Mouse (Mus musculus) embryonic facial prominence, embryonic 14.5 days (tissue): ENCODE measurements around the gene Svip. TPM values are rescaled to one million over a fixed set of nuclear protein-coding genes. Genes with fewer than 3 reads are reported as not detected.

Experiments
- ATAC-seq: fragments of 200-750 bp; cut with Nextera tagmentation; 2 replicates; pipeline ENCODE4 v1.8.0; 2017; ENCODE audit warnings: low read depth, moderate number of reproducible peaks, moderate TSS enrichment
- DNase-seq: peaks from one replicate; pipeline ENCODE4 v3.0.0-alpha.2; 2015; ENCODE audit warnings: low spot score
- H3K27ac ChIP-seq: fragments of 300-500 bp; sonication (generic); replicated peaks from 2 replicates; pipeline ENCODE4 v1.5.1; 2014; ENCODE audit warnings: low read depth, mild to moderate bottlenecking, low read length, moderate library complexity
- H3K27me3 ChIP-seq: fragments of 300-500 bp; sonication (generic); replicated peaks from 2 replicates; pipeline ENCODE4 v1.6.1; 2014; ENCODE audit warnings: low read length; ENCODE audit not compliant: control insufficient read depth, insufficient read depth
- H3K36me3 ChIP-seq: fragments of 300-500 bp; sonication (generic); 2 replicates; pipeline ENCODE4 v1.6.1; 2014; ENCODE audit warnings: low read length, mixed read lengths; ENCODE audit not compliant: control insufficient read depth, insufficient read depth
- H3K4me1 ChIP-seq: fragments of 300-500 bp; sonication (generic); 2 replicates; pipeline ENCODE4 v1.6.1; 2014; ENCODE audit warnings: antibody characterized with exemption, low read length; ENCODE audit not compliant: control insufficient read depth, insufficient read depth
- H3K4me2 ChIP-seq: fragments of 300-500 bp; sonication (generic); 2 replicates; pipeline ENCODE4 v1.6.1; 2014; ENCODE audit warnings: low read depth, mild to moderate bottlenecking, low read length, moderate library complexity, mixed read lengths
- H3K4me3 ChIP-seq: fragments of 300-500 bp; sonication (generic); 2 replicates; pipeline ENCODE4 v1.5.1; 2014; ENCODE audit warnings: low read depth, mild to moderate bottlenecking, low read length
- H3K9ac ChIP-seq: fragments of 300-500 bp; sonication (generic); 2 replicates; pipeline ENCODE4 v1.6.1; 2014; ENCODE audit warnings: low read depth, mild to moderate bottlenecking, low read length, moderate library complexity, mixed read lengths
- H3K9me3 ChIP-seq: fragments of 300-500 bp; sonication (generic); 2 replicates; pipeline ENCODE4 v1.6.1; 2016; ENCODE audit warnings: low read length; ENCODE audit not compliant: control insufficient read depth
- WGBS: fragments of 180-500 bp; shearing (Covaris S2); extraction: QIAGEN DNeasy Blood & Tissue Kit; methylation state at CpG from one replicate; pipeline ENCODE4 v1.1.7; 2014; 5-methylcytosine and 5-hydroxymethylcytosine counted together
- polyA plus RNA-seq: library from polyadenylated mRNA; unstranded; fragments of >200 nt; fragmentation: Nextera tagmentation; extraction: Ambion mirVana; gene quantifications from 2 replicates; pipeline ENCODE4 v1.2.1, GENCODE M21; 2014

Svip gene
- polyA plus RNA-seq, 1 experiment from 2014 or later = 6.1 TPM

DNA sequence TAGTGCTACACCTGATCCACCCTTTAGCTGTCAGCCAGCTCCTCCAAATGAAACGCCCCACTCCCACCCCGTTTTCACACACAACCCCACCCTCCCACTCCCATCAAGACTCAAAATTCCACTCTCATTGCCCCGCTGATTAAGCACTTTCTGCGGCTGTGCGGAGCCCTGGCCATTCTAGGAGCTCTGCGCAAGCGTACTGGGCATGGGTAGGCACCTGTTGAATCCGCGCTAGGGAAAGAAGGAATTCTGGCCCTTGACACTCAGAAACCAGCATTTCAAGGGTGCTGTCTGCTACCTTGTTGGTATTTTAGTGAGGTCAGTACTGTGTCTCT, 445 bp upstream of the Svip start:
- Histone ChIP-seq H3K4me2 (peak overlapping the region; percentile 75), H3K9ac (no peak overlapping the region), H3K27me3 (peaks cover 12% of the 10 kb centered on the region; the same call in 1 of the 2 replicates), H3K27ac (no peak overlapping the region), H3K9me3 (no peaks in the 10 kb centered on the region), H3K4me3 (peak overlapping the region; percentile 58), H3K4me1 (peaks cover 4% of the 10 kb centered on the region; the same call in 1 of the 2 replicates), H3K36me3 (no peaks in the 10 kb centered on the region)
- 2% methylated on average over 9 of the region's 9 CpGs for WGBS
- peak; percentile 86 for ATAC-seq
- no peak for DNase-seq

- H3K4me3 ChIP-seq = no peak overlapping the region
- WGBS = 84% methylated on average over 3 of the region's 3 CpGs
- no peak overlapping the region for H3K27ac ChIP-seq
- no peak overlapping the region for H3K4me2 ChIP-seq
- no peak overlapping the region for H3K9ac ChIP-seq
- no peaks in the 10 kb centered on the region for H3K4me1 ChIP-seq
- no peaks in the 10 kb centered on the region for H3K9me3 ChIP-seq
- DNase-seq (no peak), ATAC-seq (no peak)
- 0 out of 2 replicates have a peak, but pooled peaks cover 4% of the 10 kb centered on the region for H3K36me3 ChIP-seq
- H3K27me3 ChIP-seq = no peaks in the 10 kb centered on the region
These were observed 14.8 kb downstream of the Svip start for GRCm38 (mm10) chr7:51991020-51991419.

DNA sequence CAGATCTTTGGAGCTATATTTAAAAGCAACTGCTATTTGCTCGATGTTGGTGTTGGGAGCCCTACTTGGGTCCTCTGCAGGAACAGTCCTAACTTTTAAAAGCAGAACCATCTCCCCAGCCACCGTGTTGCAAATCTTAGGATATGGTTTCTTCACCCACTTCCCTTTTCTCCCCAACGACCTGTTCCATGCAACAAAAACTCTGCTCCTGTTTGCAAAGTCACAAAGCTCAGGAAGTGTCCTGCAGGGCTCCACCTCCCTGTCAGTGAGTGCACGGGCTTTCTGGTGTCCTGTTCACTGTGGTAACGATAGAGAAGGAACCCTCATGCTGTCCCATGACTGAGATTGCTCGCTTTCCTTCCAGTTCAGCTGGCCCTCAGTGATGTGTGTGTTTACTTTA, 18.9 kb downstream of the Svip start:
- no peaks in the 10 kb centered on the region for H3K36me3 ChIP-seq
- H3K9ac ChIP-seq = no peak overlapping the region
- H3K27ac ChIP-seq = no peak overlapping the region
- DNase-seq = no peak
- H3K4me1 ChIP-seq = no peaks in the 10 kb centered on the region
- no peak for ATAC-seq
- no peak overlapping the region for H3K4me2 ChIP-seq
- H3K4me3 ChIP-seq = no peak overlapping the region
- H3K27me3 ChIP-seq = no peaks in the 10 kb centered on the region
- 57% methylated on average over 6 of the region's 6 CpGs for WGBS
- no peaks in the 10 kb centered on the region for H3K9me3 ChIP-seq

DNA sequence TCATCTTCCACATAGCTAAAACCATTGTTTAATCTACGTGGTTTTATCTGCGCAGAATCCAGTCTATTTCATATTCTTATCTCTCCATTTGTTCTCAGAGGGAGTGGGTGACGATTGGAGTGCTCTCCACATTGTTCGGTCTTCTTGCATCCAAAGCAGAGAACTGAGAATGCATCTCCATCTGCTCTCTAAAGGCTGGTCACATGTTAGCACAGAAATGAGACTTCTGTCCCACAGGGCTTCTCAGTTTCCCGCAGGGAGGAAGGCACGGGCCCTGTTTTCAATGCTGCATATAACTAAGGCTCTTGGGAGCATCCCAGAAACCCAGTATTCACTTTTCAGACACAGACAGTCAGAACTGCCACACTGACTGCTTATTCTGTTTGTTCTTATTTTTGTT, 20.1 kb downstream of the Svip start:
- H3K36me3 ChIP-seq = no peaks in the 10 kb centered on the region
- H3K4me3 ChIP-seq = no peak overlapping the region
- no peak overlapping the region for H3K4me2 ChIP-seq
- no peak overlapping the region for H3K27ac ChIP-seq
- H3K27me3 ChIP-seq = no peaks in the 10 kb centered on the region
- H3K9ac ChIP-seq = no peak overlapping the region
- H3K4me1 ChIP-seq = no peaks in the 10 kb centered on the region
- no peaks in the 10 kb centered on the region for H3K9me3 ChIP-seq
- ATAC-seq = peak; percentile 56
- DNase-seq = no peak
- 72% methylated on average over 6 of the region's 6 CpGs for WGBS

DNA sequence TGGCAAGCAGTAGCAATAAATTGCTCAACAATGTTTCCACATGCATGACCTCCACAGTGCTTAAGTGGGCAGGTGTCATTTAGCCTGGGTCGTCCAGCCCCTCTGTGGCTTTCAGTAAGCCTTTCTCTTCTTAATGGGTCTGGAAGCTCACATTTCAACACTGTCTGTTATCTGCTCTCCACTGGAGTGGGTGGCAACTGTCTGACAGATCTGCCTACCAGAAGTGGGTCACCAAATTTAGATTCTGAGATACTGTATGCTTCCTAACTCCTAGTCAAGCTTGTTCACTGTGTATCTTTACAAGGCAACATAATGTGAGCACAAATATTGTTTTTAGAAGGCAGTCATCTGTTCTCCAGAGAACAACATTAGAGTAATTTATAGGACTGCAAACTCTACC, 23.5 kb downstream of the Svip start:
- no peak overlapping the region for H3K27ac ChIP-seq
- H3K4me1 ChIP-seq = no peaks in the 10 kb centered on the region
- H3K4me3 ChIP-seq = no peak overlapping the region
- peak; percentile 39 for DNase-seq
- no peaks in the 10 kb centered on the region for H3K9me3 ChIP-seq
- no peak overlapping the region for H3K4me2 ChIP-seq
- no peaks in the 10 kb centered on the region for H3K36me3 ChIP-seq
- H3K9ac ChIP-seq = no peak overlapping the region
- WGBS = 8% methylated on average over 1 of the region's 1 CpGs
- H3K27me3 ChIP-seq = no peaks in the 10 kb centered on the region
- ATAC-seq = peak; percentile 31; the same call in 1 of the 2 replicates

DNA sequence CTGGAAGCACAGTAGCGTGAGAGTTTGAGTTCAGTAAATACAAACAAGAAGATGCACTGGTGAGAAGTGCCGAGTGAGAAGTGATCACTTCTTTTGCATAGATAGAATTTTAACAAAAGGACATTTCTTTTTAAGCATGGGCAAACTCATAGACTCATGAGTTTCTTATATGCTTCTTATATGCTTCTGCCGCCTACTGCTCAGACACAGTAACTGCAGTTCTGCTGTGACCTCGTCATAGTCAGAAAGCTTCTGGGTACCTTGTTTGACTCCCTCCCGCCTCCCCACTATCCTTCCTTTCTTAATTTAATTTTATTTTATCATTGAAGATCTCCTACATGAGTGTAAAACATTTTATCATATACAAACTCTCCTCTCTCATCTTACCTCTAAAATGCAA, 26.5 kb downstream of the Svip start:
- peak; percentile 34 for DNase-seq
- H3K27me3 ChIP-seq = no peaks in the 10 kb centered on the region
- no peak overlapping the region for H3K9ac ChIP-seq
- no peaks in the 10 kb centered on the region for H3K4me1 ChIP-seq
- no peak overlapping the region for H3K4me2 ChIP-seq
- H3K4me3 ChIP-seq = no peak overlapping the region
- H3K36me3 ChIP-seq = no peaks in the 10 kb centered on the region
- 50% methylated on average over 5 of the region's 5 CpGs for WGBS
- H3K27ac ChIP-seq = no peak overlapping the region
- no peak for ATAC-seq
- no peaks in the 10 kb centered on the region for H3K9me3 ChIP-seq

DNA sequence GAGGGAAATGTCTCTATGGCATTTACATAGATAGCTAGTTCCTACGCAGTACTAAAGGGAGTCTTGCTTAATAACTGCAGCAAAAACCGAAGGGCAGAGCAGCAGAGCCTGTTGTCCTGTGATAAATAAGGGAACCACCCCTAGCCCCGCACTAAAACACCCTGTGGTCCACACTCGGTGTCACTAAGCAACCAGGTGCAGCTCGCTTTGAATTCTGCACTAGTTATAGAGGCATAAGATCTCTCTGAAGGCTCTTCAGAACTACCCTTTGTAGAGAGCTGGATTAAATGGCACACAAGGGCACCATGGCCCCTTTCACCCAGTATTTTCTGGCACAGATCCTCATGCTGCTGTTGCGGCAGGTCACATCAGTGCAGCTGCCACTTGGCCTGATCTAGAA, 30.6 kb downstream of the Svip start:
- Histone ChIP-seq H3K4me1 (no peaks in the 10 kb centered on the region), H3K9ac (no peak overlapping the region), H3K4me2 (no peak overlapping the region), H3K27ac (no peak overlapping the region), H3K27me3 (no peaks in the 10 kb centered on the region), H3K36me3 (no peaks in the 10 kb centered on the region), H3K9me3 (no peaks in the 10 kb centered on the region), H3K4me3 (no peak overlapping the region)
- DNase-seq (no peak), ATAC-seq (no peak)
- 67% methylated on average over 6 of the region's 6 CpGs for WGBS

GRCm38 (mm10) chr7:51973526-51973925, 32.3 kb downstream of the Svip start:
- no peaks in the 10 kb centered on the region for H3K36me3 ChIP-seq
- no peak overlapping the region for H3K9ac ChIP-seq
- no peak overlapping the region for H3K4me2 ChIP-seq
- no peak overlapping the region for H3K27ac ChIP-seq
- H3K9me3 ChIP-seq = no peaks in the 10 kb centered on the region
- H3K27me3 ChIP-seq = no peaks in the 10 kb centered on the region
- ATAC-seq (no peak), DNase-seq (no peak)
- peaks cover 8% of the 10 kb centered on the region; the same call in 1 of the 2 replicates for H3K4me1 ChIP-seq
- H3K4me3 ChIP-seq = no peak overlapping the region
- WGBS = 76% methylated on average over 2 of the region's 2 CpGs

- no peaks in the 10 kb centered on the region for H3K27me3 ChIP-seq
- H3K4me1 ChIP-seq = peaks cover 12% of the 10 kb centered on the region; the same call in 1 of the 2 replicates
- DNase-seq (no peak), ATAC-seq (no peak)
- H3K9me3 ChIP-seq = no peaks in the 10 kb centered on the region
- H3K4me2 ChIP-seq = no peak overlapping the region
- no peak overlapping the region for H3K4me3 ChIP-seq
- H3K27ac ChIP-seq = no peak overlapping the region
- H3K36me3 ChIP-seq = no peaks in the 10 kb centered on the region
- 78% methylated on average over 5 of the region's 5 CpGs for WGBS
- no peak overlapping the region for H3K9ac ChIP-seq
These were observed 32.7 kb downstream of the Svip start for GRCm38 (mm10) chr7:51973091-51973490.
